Mouse (Mus musculus) neural tube, embryonic 12.5 days (tissue): ENCODE measurements around the gene Abcd1. TPM values are rescaled to one million over a fixed set of nuclear protein-coding genes. Genes with fewer than 3 reads are reported as not detected.

Experiments
- polyA plus RNA-seq: library from polyadenylated mRNA; unstranded; fragments of >200 nt; fragmentation: Nextera tagmentation; extraction: Ambion mirVana; gene quantifications from 2 replicates; pipeline ENCODE4 v1.2.1, GENCODE M21; 2016

Gene Abcd1
- polyA plus RNA-seq, 1 experiment from 2014 or later, result 11.5 TPM

Other genes with a start within 250 kb of the Abcd1 start
- 21.2 and 28.6 TPM in 2 replicates for gene Bgn, start 233.0 kb upstream of the Abcd1 start, polyA plus RNA-seq
- gene Atp2b3, start 213.5 kb upstream of the Abcd1 start, polyA plus RNA-seq, result 1.4 and 2.2 TPM in 2 replicates
- gene Dusp9, start 77.2 kb upstream of the Abcd1 start, polyA plus RNA-seq, result 5.2 and 6.4 TPM in 2 replicates
- gene Pnck, start 56.5 kb upstream of the Abcd1 start, polyA plus RNA-seq, result 35.2 and 37.8 TPM in 2 replicates
- 6.7 and 7.9 TPM in 2 replicates for gene Slc6a8, start 43.4 kb upstream of the Abcd1 start, polyA plus RNA-seq
- 124 and 129 TPM in 2 replicates for gene Bcap31, start 422 bp upstream of the Abcd1 start, polyA plus RNA-seq
- 0.37 and 0.57 TPM in 2 replicates for gene Plxnb3, start 40.5 kb downstream of the Abcd1 start, polyA plus RNA-seq
- gene Srpk3, start 57.8 kb downstream of the Abcd1 start, polyA plus RNA-seq, result 5.2 and 7.0 TPM in 2 replicates
- gene Idh3g, start 70.3 kb downstream of the Abcd1 start, polyA plus RNA-seq, result 167 and 181 TPM in 2 replicates
- gene Ssr4, start 70.4 kb downstream of the Abcd1 start, polyA plus RNA-seq, result 121 and 128 TPM in 2 replicates
- 2.7 and 3.1 TPM in 2 replicates for gene Pdzd4, start 108.4 kb downstream of the Abcd1 start, polyA plus RNA-seq
- gene Avpr2, start 175.5 kb downstream of the Abcd1 start, polyA plus RNA-seq, result 0.08 TPM in 1 of 2 replicates, not detected in the other
- 46.2 and 67.5 TPM in 2 replicates for gene L1cam, start 179.5 kb downstream of the Abcd1 start, polyA plus RNA-seq
- gene Arhgap4, start 205.3 kb downstream of the Abcd1 start, polyA plus RNA-seq, result 2.4 and 3.1 TPM in 2 replicates
- gene Naa10, start 205.3 kb downstream of the Abcd1 start, polyA plus RNA-seq, result 112 and 114 TPM in 2 replicates
- gene Renbp, start 214.3 kb downstream of the Abcd1 start, polyA plus RNA-seq, result 16.9 and 17.6 TPM in 2 replicates
- 66.0 and 67.8 TPM in 2 replicates for gene Hcfc1, start 249.8 kb downstream of the Abcd1 start, polyA plus RNA-seq